ENCODE assay signal across 14 mouse cellular contexts in genomic region chr1:59321076-59321879, GRCm38 (mm10).
DNase-seq lines count a peak whose midpoint lies in the region; ATAC-seq and TF ChIP-seq lines count a peak whose summit lies in the region.
"Had no signal": no experiment of that assay in that cellular context is flagged by ENCODE, and none has a peak within 500 bp of the region (broad histone marks: within the 10 kb centered on the region; RNA-seq: fewer than 3 reads in every experiment).

No protein-coding gene starts in this region.

- no peak overlapping the region for H3K4me2 ChIP-seq in intestine, embryonic 16.5 days (ENCODE audit: low read depth, low read length)
- no peak overlapping the region for H3K4me2 ChIP-seq in intestine, embryonic 15.5 days (replicated peaks)
- no peak overlapping the region for H3K4me2 ChIP-seq in midbrain, embryonic 11.5 days
- H3K4me2 ChIP-seq in midbrain, postnatal 0 days (ENCODE audit: low read depth, low read length, poor library complexity, severe bottlenecking), result no peak overlapping the region
- no peak overlapping the region for H3K4me2 ChIP-seq in liver, embryonic 15.5 days

- H3K27me3 ChIP-seq in intestine, embryonic 16.5 days (replicated peaks; ENCODE audit: control insufficient read depth, insufficient read depth, low read length), result no peaks in the 10 kb centered on the region
- no peaks in the 10 kb centered on the region for H3K27me3 ChIP-seq in intestine, embryonic 15.5 days (replicated peaks)
- peaks cover 9% of the 10 kb centered on the region; the same call in 1 of the 2 replicates for H3K27me3 ChIP-seq in midbrain, embryonic 11.5 days (ENCODE audit: control insufficient read depth, insufficient read depth, low read length)
- no peaks in the 10 kb centered on the region for H3K27me3 ChIP-seq in midbrain, postnatal 0 days (ENCODE audit: insufficient read depth, low read length)
- no peaks in the 10 kb centered on the region for H3K27me3 ChIP-seq in liver, embryonic 15.5 days

- no peak overlapping the region for H3K27ac ChIP-seq in intestine, embryonic 16.5 days (ENCODE audit: low read length)
- no peak overlapping the region for H3K27ac ChIP-seq in intestine, embryonic 15.5 days
- no peak overlapping the region for H3K27ac ChIP-seq in midbrain, embryonic 11.5 days (ENCODE audit: low read depth, low read length)
- no peak overlapping the region for H3K27ac ChIP-seq in midbrain, postnatal 0 days (ENCODE audit: low read depth, low read length)
- peak overlapping the region; percentile 42; the same call in 1 of the 2 replicates for H3K27ac ChIP-seq in liver, embryonic 15.5 days (replicated peaks)

- no peak overlapping the region for H3K4me3 ChIP-seq in intestine, embryonic 16.5 days (ENCODE audit: low read length)
- H3K4me3 ChIP-seq in intestine, embryonic 15.5 days (replicated peaks), result no peak overlapping the region
- H3K4me3 ChIP-seq in midbrain, embryonic 11.5 days (ENCODE audit: low read depth, low read length), result no peak overlapping the region
- no peak overlapping the region for H3K4me3 ChIP-seq in midbrain, postnatal 0 days (ENCODE audit: low read depth, low read length)
- no peak overlapping the region for H3K4me3 ChIP-seq in liver, embryonic 15.5 days (replicated peaks)
- H3K4me3 ChIP-seq: erythroblast, embryonic 14.5 days had no signal

- WGBS in intestine, embryonic 16.5 days, result 51% methylated on average over 9 of the region's 9 CpGs
- WGBS in intestine, embryonic 15.5 days, result 48% methylated on average over 9 of the region's 9 CpGs
- 82% methylated on average over 9 of the region's 9 CpGs for WGBS in midbrain, embryonic 11.5 days
- WGBS in midbrain, postnatal 0 days, result 79% methylated on average over 9 of the region's 9 CpGs
- 31% methylated on average over 9 of the region's 9 CpGs for WGBS in liver, embryonic 15.5 days (ENCODE audit: insufficient replicate concordance)

- 0 out of 2 replicates have a peak, but pooled peaks have one; percentile 14 for ATAC-seq in intestine, embryonic 16.5 days
- ATAC-seq in intestine, embryonic 15.5 days, result no peak
- no peak for ATAC-seq in midbrain, embryonic 11.5 days (ENCODE audit: low FRiP score)
- no peak for ATAC-seq in midbrain, postnatal 0 days (ENCODE audit: low FRiP score)
- ATAC-seq in liver, embryonic 15.5 days (ENCODE audit: insufficient read depth), result peak; percentile 54; the same call in 1 of the 2 replicates

- DNase-seq in midbrain, embryonic 11.5 days (ENCODE audit: low spot score, missing footprints), result peak; percentile 54
- no peak for DNase-seq in midbrain, postnatal 0 days (ENCODE audit: low spot score)
- peak; percentile 66 for DNase-seq in yolk sac, embryonic 10.5 days (ENCODE audit: low spot score)
- DNase-seq in thymus, adult 18-20 months, result no peak
- DNase-seq in frontal cortex, postnatal 14 days (ENCODE audit: low spot score in 2 of 2), result no peak
- DNase-seq: cerebellum, postnatal 36 days; heart, adult 18-20 months; heart, postnatal 36 days; layer of hippocampus, postnatal 36 days; thymus, postnatal 4 days had no signal

- H3K4me1 ChIP-seq in intestine, embryonic 16.5 days (ENCODE audit: control insufficient read depth, insufficient read depth, low read length), result peaks cover 22% of the 10 kb centered on the region
- H3K4me1 ChIP-seq in intestine, embryonic 15.5 days (replicated peaks), result peaks cover 13% of the 10 kb centered on the region
- H3K4me1 ChIP-seq in midbrain, embryonic 11.5 days (ENCODE audit: control insufficient read depth, insufficient read depth, low read length), result peaks cover 4% of the 10 kb centered on the region
- no peaks in the 10 kb centered on the region; the same call in 1 of the 2 replicates for H3K4me1 ChIP-seq in midbrain, postnatal 0 days (ENCODE audit: insufficient read depth, low read length)
- H3K4me1 ChIP-seq in liver, embryonic 15.5 days (replicated peaks), result peaks cover 13% of the 10 kb centered on the region

- H3K9me3 ChIP-seq in intestine, embryonic 16.5 days (ENCODE audit: control insufficient read depth, low read length), result no peaks in the 10 kb centered on the region
- no peaks in the 10 kb centered on the region for H3K9me3 ChIP-seq in intestine, embryonic 15.5 days
- no peaks in the 10 kb centered on the region for H3K9me3 ChIP-seq in midbrain, embryonic 11.5 days (ENCODE audit: control insufficient read depth, low read length)
- no peaks in the 10 kb centered on the region for H3K9me3 ChIP-seq in midbrain, postnatal 0 days (ENCODE audit: low read length)
- no peaks in the 10 kb centered on the region for H3K9me3 ChIP-seq in liver, embryonic 15.5 days (replicated peaks)

- no peak for TF ChIP-seq CTCF in midbrain, postnatal 0 days (IDR thresholded peaks at IDR 0.05)

- H3K9ac ChIP-seq in intestine, embryonic 16.5 days (ENCODE audit: low read depth, low read length), result no peak overlapping the region
- no peak overlapping the region for H3K9ac ChIP-seq in intestine, embryonic 15.5 days
- H3K9ac ChIP-seq in midbrain, embryonic 11.5 days (ENCODE audit: low read length), result no peak overlapping the region
- no peak overlapping the region for H3K9ac ChIP-seq in midbrain, postnatal 0 days (replicated peaks; ENCODE audit: low read length, poor library complexity, severe bottlenecking)
- H3K9ac ChIP-seq in liver, embryonic 15.5 days, result no peak overlapping the region

- no peaks in the 10 kb centered on the region for H3K36me3 ChIP-seq in intestine, embryonic 16.5 days (ENCODE audit: control insufficient read depth, insufficient read depth, low read length)
- no peaks in the 10 kb centered on the region for H3K36me3 ChIP-seq in intestine, embryonic 15.5 days
- H3K36me3 ChIP-seq in midbrain, embryonic 11.5 days (ENCODE audit: control insufficient read depth, insufficient read depth, low read length), result no peaks in the 10 kb centered on the region
- H3K36me3 ChIP-seq in midbrain, postnatal 0 days (ENCODE audit: insufficient read depth, low read length), result no peaks in the 10 kb centered on the region
- H3K36me3 ChIP-seq in liver, embryonic 15.5 days (replicated peaks), result no peaks in the 10 kb centered on the region

Comparison
In these comparisons a context has a peak if more than half of its experiments do, and no peak if none do; other contexts are left out.
1. ATAC-seq: peak in intestine, embryonic 16.5 days (single experiment) and liver, embryonic 15.5 days (single experiment); none in intestine, embryonic 15.5 days (single experiment), midbrain, embryonic 11.5 days (single experiment) and midbrain, postnatal 0 days (single experiment).
2. DNase-seq: peak in midbrain, embryonic 11.5 days (single experiment) and yolk sac, embryonic 10.5 days (single experiment); none in midbrain, postnatal 0 days (single experiment), thymus, adult 18-20 months (0 of 2) and frontal cortex, postnatal 14 days (0 of 2).